Mouse (Mus musculus) left cerebral cortex, postnatal 25 days (tissue): Measurements from ENCODE around the gene Cyp26c1. TPM values are rescaled to one million over a fixed set of nuclear protein-coding genes. Genes with fewer than 3 reads are reported as not detected.

Experiments
- DNase-seq, 2 experiments: peaks; one replicate each; pipeline ENCODE4 v3.0.0; 2022; ENCODE audit warnings: low spot score in 2 of 2, mixed read lengths in 1 of 2
- intact Hi-C: fragments of 180-260 bp; cut with DNase I; formaldehyde crosslinking; loops from one replicate; pipeline ENCODE4 v1.15.1; 2025
- total RNA-seq, 2 experiments: library from RNA; stranded (reverse); gene quantifications; 2 replicates each; pipeline ENCODE4 v1.2.3; 2021

The Cyp26c1 gene
- under 1 TPM in 1 of 2 experiments, not detected in 1; 0.21 TPM for total RNA-seq

GRCm38 (mm10) chr19:37685281-37685680 is at the start of gene Cyp26c1:
Gene Cyp26c1 (plus strand): TSS chr19:37685581.
- intact Hi-C loops: no loop called here
- no peak for DNase-seq

DNA sequence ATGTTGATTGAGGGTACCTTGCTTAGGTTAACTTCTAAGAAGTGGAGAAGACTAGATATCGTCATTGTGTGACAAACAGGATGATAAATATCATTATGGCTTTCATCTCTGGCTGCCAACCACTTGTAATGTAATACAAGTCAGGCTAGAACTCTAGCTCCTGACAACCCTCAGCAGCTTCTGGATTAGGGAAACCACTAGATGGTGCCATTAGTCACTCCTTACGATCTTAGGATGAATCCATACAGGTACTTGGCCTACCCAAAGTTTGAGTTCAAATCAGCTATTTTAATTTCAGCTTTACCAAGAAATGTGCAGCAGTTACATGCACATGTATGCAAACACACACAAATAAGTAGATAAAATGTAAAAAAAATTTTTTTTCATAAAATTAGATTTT is 37.4 kb upstream of the Cyp26c1 start:
- DNase-seq: peak in 1 of 2 experiments; percentile 19
- intact Hi-C loops: no loop called here

- peak in 1 of 2 experiments; percentile 31 for DNase-seq
- intact Hi-C loops: no loop called here
Observed at GRCm38 (mm10) chr19:37650526-37650925, 34.9 kb upstream of the Cyp26c1 start.

GRCm38 (mm10) chr19:37654012-37654411 is 31.4 kb upstream of the Cyp26c1 start:
- intact Hi-C loops: no loop called here

DNA sequence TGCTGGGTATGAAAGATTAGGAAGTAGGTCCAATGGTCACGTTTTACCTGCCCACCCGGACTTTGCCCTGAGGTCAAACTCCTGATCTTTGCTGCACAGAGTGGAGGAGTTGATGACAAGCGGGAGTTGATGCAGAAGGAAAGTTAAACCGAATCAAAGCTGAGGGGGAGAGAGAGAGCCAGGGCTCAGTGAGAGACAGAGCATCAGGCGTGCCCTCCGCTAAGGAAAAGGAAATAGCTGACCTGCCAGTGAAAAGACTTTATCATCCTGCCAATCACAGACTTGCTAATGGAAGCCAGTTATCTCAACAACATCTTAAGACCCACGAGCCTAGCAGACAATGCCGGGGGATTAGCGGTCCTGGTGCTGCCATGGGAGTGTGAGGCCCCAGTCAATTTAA is 28.9 kb upstream of the Cyp26c1 start:
- DNase-seq: no peak
- intact Hi-C loops: no loop called here

More at GRCm38 (mm10) chr19:37654012-37654411, 31.4 kb upstream of the Cyp26c1 start:
- DNase-seq: no peak

GRCm38 (mm10) chr19:37665256-37665655 is 20.1 kb upstream of the Cyp26c1 start:
- intact Hi-C loops: no loop called here
- no peak for DNase-seq

DNA sequence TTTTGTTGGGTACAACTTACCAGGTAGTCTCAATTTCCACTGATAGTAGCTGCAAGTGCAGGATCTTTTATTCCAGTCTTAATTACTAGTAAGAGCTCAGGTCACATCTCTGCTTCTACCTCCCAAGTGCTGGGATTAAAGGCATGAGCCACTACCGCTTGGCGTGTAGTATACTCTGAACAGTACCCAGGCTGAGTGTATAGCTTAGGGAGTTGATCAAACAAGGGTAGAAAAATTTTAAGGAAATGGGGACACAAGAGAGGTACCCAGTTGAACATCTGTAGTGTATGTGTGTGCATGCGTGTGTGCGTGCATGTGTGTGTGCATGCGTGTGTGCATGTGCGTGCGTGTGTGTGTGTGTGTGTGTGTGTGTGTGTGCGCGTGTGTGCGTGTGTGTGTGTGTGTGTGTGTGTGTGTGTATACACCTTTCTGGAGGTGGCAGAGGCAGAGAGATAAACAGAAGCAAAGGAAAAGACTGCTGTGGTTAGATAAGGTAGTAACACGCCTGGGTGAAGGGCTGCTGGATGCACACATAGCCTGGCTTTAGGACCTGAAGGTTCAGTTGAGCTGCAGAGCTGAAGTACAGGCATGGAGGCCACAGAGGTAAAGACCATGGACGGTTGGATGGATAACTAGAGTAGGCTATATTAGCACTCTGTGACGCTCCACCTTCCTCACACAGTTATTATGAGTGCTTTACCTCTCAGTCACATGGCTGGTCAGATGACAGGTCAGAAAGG is 17.4 kb upstream of the Cyp26c1 start:
- intact Hi-C loops: no loop called here
- no peak for DNase-seq

DNA sequence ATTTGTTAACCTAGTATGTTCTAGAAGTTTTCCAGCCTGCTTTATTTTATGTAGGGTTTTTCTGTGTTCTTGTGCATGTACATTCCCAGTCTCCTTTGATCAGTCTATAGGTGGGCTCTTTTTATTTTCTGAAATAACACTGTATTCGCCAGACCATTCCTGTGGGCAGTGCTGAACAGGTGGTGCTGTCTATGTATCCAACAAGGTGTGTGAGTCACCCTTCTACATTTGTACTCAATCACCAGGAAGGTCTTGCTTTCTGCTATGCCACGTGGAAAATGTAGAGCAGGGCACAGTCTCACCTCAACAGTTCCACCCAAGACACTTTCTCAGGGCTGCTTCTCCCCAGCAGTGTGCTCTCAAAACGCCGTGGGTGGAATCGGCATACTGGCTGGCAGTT is 16.7 kb upstream of the Cyp26c1 start:
- no peak for DNase-seq
- intact Hi-C loops: no loop called here

DNA sequence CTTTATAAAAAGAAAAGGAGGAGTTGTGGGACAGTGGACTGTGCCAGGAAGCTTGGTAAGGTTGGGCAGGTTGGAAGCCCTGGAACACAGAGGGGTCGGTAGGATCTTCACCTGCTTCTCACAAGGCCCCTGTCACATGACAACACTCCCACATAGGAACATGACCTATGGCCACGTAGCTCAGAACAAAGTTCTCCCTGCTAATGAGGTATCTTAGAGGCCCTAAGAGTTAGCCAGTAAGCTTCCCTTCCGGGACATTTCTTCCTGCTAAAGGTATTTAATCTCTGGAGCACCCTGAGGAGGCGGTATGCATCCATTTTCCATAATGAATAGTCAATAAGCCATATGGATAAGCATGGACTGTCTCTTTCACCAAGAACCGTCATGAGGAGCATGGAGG is 15.9 kb upstream of the Cyp26c1 start:
- DNase-seq: no peak
- intact Hi-C loops: no loop called here

GRCm38 (mm10) chr19:37673393-37673792 is 12.0 kb upstream of the Cyp26c1 start:
- intact Hi-C loops: no loop called here
- peak in 1 of 2 experiments; percentile 24 for DNase-seq

DNA sequence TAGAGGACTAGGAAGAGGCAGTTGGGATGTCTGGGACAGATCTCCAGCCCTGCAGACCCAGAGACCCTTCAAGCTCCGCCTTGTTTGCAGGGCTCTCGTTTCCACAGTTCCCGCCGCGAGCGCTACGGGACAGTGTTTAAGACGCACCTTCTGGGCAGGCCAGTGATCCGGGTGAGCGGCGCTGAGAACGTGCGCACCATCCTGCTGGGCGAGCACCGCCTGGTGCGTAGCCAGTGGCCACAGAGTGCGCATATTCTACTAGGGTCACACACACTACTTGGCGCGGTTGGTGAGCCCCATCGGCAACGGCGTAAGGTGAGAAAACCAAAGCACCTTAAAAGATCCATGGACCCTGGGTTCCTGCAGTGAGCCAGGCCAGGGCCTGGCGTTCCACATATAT is 966 bp downstream of the Cyp26c1 start:
- intact Hi-C loops: no loop called here
- DNase-seq: no peak

DNA sequence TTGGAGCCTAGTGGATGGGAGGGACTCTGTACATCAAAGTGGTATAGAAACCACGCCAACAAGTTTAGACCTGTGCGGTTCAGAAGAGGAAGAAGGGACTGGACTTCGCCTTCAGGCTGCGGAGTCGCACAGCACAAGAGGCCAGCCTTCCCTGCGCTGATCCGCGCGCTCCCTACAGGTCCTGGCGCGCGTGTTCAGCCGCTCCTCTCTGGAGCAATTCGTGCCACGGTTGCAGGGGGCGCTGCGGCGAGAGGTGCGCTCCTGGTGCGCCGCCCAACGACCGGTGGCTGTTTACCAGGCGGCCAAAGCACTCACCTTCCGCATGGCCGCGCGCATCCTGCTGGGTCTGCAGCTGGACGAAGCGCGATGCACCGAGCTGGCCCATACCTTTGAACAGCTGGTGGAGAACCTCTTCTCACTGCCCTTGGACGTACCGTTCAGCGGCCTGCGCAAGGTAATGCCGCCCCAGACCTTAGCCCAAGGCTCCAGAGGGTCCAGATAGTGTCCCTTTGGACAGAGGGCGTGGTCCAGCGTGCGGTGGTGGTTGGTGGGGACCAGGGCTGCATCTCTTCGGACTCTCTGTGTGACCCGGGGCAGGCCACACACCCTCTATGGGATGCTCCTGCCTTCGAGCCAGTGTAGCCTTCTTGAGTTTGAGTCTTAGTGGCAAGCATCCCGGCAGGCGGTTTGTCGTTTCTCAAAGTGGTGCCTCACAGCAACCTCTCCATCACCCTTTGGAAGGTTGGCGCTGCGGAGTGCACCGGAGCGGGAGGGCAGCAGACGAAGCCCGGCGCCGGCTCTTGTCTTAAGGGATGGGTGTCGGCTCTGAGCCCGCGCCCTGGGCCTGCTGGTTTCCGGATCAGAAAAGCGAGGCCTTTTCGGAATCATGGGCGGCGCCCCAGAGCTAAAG is 1.8 kb downstream of the Cyp26c1 start:
- intact Hi-C loops: no loop called here
- DNase-seq: no peak

DNA sequence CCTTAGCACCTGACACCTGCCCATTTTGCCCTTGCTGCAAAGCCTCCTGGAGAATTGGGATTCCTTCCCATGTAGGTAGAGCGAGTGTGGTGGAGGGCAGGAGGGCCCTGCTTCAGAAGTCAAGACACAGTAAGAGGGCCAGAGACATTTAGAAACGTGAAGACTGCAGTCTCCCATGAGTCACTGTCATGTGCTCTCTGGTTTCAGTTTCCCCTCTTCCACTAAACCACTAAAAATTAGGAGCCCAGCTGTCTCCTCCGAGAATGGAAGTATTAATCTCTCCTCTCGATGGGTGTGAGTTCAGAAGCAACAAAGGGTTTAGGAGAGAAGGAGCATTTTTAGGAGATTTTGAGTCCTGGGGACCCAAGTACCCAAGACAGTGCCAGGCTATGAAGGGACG is 4.1 kb downstream of the Cyp26c1 start:
- no peak for DNase-seq
- intact Hi-C loops: no loop called here

- intact Hi-C loops: no loop called here
Observed at GRCm38 (mm10) chr19:37690716-37691115, 5.3 kb downstream of the Cyp26c1 start.

GRCm38 (mm10) chr19:37692879-37693278 is 7.5 kb downstream of the Cyp26c1 start:
- intact Hi-C loops: no loop called here
- peak; percentile 28 to 45 for DNase-seq

More at GRCm38 (mm10) chr19:37690716-37691115, 5.3 kb downstream of the Cyp26c1 start:
- no peak for DNase-seq

- intact Hi-C loops: no loop called here
- DNase-seq: no peak
Observed at GRCm38 (mm10) chr19:37695146-37695545, 9.8 kb downstream of the Cyp26c1 start.

DNA sequence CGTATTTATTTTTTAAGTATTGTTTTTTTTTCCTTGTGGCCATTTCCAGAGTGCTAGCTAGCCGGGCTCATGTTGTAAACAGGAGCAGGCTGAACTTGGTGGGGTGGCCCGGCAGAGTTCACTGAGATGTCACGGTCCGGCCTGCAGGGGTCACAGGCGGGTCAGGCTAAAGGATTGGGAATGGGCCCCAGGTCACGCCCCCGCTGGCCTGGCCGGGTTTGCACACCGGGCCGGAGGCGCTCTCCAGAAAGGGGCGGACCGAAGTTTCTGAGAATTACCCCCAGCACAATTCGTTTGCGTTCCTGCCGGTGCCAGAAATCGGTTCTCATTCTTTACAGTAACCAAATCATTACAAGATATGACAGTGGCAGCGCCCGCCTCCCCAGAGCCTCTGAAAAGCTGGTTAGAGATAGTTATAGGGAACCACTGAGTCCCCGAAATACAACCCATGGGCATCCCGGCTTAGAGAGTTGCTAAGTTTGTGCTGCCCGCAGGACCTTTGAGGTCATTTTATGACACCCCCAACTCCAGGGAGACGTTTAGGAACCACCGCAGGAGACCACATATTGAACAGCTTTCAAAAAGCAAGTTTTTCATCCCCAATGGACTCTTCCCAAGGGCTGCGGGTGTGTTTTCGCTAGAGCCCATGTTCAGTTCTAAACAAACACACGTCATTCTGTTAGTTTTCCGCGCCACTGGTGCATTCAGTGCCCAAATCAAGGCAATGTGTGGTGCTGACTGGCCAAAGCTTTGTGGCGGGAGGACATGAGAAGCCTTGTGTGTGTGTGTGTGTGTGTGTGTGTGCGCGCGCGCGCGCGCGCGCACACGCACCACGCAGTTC is 10.6 kb downstream of the Cyp26c1 start:
- intact Hi-C loops: no loop called here
- no peak for DNase-seq

DNA sequence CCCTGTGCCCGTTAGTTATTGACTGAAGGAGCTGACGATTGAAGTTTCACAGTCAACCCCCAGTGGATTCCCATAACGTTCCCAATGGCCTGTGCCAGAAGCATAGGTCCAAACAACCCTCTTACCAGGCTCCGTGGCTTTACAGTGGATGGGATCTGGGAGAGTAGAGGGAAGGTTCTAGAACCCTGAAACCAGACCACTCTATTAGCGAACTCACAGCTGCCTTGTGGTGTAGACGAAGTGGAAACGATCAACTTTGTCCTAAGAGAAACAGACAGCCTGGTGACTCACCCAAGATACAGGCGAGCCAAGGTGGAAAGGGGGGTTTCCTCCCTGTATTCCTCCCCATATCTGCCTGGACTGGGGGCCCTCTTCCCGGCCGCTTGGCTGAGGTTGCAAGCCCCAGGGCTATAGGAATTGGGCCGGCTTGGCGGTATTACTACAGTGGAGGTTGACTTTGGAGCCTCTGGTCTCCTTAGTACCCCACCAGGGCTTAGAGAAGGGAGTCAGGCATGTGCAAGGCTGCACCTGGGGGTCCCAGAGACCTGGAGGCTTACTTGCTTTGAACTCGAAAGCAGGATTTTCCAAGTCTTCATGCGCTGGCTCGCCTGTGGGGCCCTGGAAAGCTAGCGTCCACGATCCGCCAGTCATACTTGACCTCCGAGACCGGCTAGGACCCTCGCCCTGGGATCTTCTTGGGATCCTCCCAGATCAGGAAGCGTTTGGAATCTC is 11.4 kb downstream of the Cyp26c1 start:
- no peak for DNase-seq

GRCm38 (mm10) chr19:37697335-37697636 is 11.9 kb downstream of the Cyp26c1 start:
- intact Hi-C loops: no loop called here
- no peak for DNase-seq

More for the DNA sequence above, 11.4 kb downstream of the Cyp26c1 start:
- intact Hi-C loops: no loop called here
